Mouse (Mus musculus): ENCODE data around the gene Gdpd1. TPM values are rescaled to one million over a fixed set of nuclear protein-coding genes. Genes with fewer than 3 reads are reported as not detected.
"Not testable (repeated sequence)": the region's sequence is repeated elsewhere in the genome, so short reads cannot be mapped to it uniquely, and the experiment has no call there.

Gene Gdpd1
- polyA plus RNA-seq, 1 experiment from 2014 or later, result 70.5 TPM

GRCm38 (mm10) chr11:87056286-87056685 lies 17.6 kb downstream of the Gdpd1 start:
- 89% methylated on average over 5 of the region's 6 CpGs for WGBS (ENCODE audit: missing documents)
- Histone ChIP-seq H3K4me3 (ENCODE audit: inconsistent target) (no peak overlapping the region), H3K36me3 (ENCODE audit: inconsistent target) (peaks cover 42% of the 10 kb centered on the region), H3K79me2 (ENCODE audit: inconsistent target) (no peaks in the 10 kb centered on the region), H3K27ac (no peak overlapping the region)

GRCm38 (mm10) chr11:87048900-87049299 lies 25.0 kb downstream of the Gdpd1 start:
- not testable (repeated sequence) for H3K79me2 ChIP-seq (ENCODE audit: inconsistent target); H3K4me3 ChIP-seq (ENCODE audit: inconsistent target); H3K27ac ChIP-seq
- WGBS (ENCODE audit: missing documents), result 96% methylated on average over 7 of the region's 7 CpGs
- H3K36me3 ChIP-seq (ENCODE audit: inconsistent target), result peaks cover 24% of the 10 kb centered on the region; the same call in 1 of the 2 replicates

GRCm38 (mm10) chr11:87046968-87047367 lies 26.9 kb downstream of the Gdpd1 start:
- Histone ChIP-seq H3K4me3 (ENCODE audit: inconsistent target) (no peak overlapping the region), H3K27ac (no peak overlapping the region), H3K79me2 (ENCODE audit: inconsistent target) (no peaks in the 10 kb centered on the region), H3K36me3 (ENCODE audit: inconsistent target) (0 out of 2 replicates have a peak, but pooled peaks cover 20% of the 10 kb centered on the region)
- 92% methylated on average over 5 of the region's 5 CpGs for WGBS (ENCODE audit: missing documents)

GRCm38 (mm10) chr11:87043052-87043451 lies 30.8 kb downstream of the Gdpd1 start:
- Histone ChIP-seq H3K79me2 (ENCODE audit: inconsistent target) (no peaks in the 10 kb centered on the region), H3K4me3 (ENCODE audit: inconsistent target) (no peak overlapping the region), H3K27ac (no peak overlapping the region), H3K36me3 (ENCODE audit: inconsistent target) (0 out of 2 replicates have a peak, but pooled peaks cover 10% of the 10 kb centered on the region)
- WGBS (ENCODE audit: missing documents), result 83% methylated on average over 3 of the region's 3 CpGs

- Histone ChIP-seq H3K4me3 (ENCODE audit: inconsistent target) (no peak overlapping the region), H3K79me2 (ENCODE audit: inconsistent target) (no peaks in the 10 kb centered on the region), H3K27ac (peak overlapping the region; percentile 76), H3K36me3 (ENCODE audit: inconsistent target) (peaks cover 18% of the 10 kb centered on the region; the same call in 1 of the 2 replicates)
- 56% methylated on average over 9 of the region's 9 CpGs for WGBS (ENCODE audit: missing documents)
These were observed 34.4 kb downstream of the Gdpd1 start for GRCm38 (mm10) chr11:87039307-87039963.

GRCm38 (mm10) chr11:87036180-87036579 lies 37.7 kb downstream of the Gdpd1 start:
- Histone ChIP-seq H3K79me2 (ENCODE audit: inconsistent target) (no peaks in the 10 kb centered on the region), H3K36me3 (ENCODE audit: inconsistent target) (peaks cover 10% of the 10 kb centered on the region; the same call in 1 of the 2 replicates), H3K27ac (no peak overlapping the region), H3K4me3 (ENCODE audit: inconsistent target) (no peak overlapping the region)
- 84% methylated on average over 4 of the region's 4 CpGs for WGBS (ENCODE audit: missing documents)

GRCm38 (mm10) chr11:87028212-87028611 lies 45.6 kb downstream of the Gdpd1 start:
- H3K79me2 ChIP-seq (ENCODE audit: inconsistent target), result no peaks in the 10 kb centered on the region
- 94% methylated on average over 3 of the region's 3 CpGs for WGBS (ENCODE audit: missing documents)
- H3K36me3 ChIP-seq (ENCODE audit: inconsistent target), result no peaks in the 10 kb centered on the region
- H3K4me3 ChIP-seq (ENCODE audit: inconsistent target), result no peak overlapping the region
- no peak overlapping the region for H3K27ac ChIP-seq

GRCm38 (mm10) chr11:87026096-87026875 lies 47.6 kb downstream of the Gdpd1 start:
- 70% methylated on average over 9 of the region's 9 CpGs for WGBS (ENCODE audit: missing documents)
- H3K4me3 ChIP-seq (ENCODE audit: inconsistent target), result no peak overlapping the region
- H3K36me3 ChIP-seq (ENCODE audit: inconsistent target), result no peaks in the 10 kb centered on the region
- no peaks in the 10 kb centered on the region for H3K79me2 ChIP-seq (ENCODE audit: inconsistent target)
- H3K27ac ChIP-seq, result peak overlapping the region; percentile 99

- Histone ChIP-seq H3K36me3 (ENCODE audit: inconsistent target) (no peaks in the 10 kb centered on the region), H3K4me3 (ENCODE audit: inconsistent target) (no peak overlapping the region), H3K79me2 (ENCODE audit: inconsistent target) (no peaks in the 10 kb centered on the region), H3K27ac (peak overlapping the region; percentile 99)
- WGBS (ENCODE audit: missing documents), result 20% methylated on average over 3 of the region's 3 CpGs
These were observed 48.5 kb downstream of the Gdpd1 start for GRCm38 (mm10) chr11:87025351-87025750.

GRCm38 (mm10) chr11:87023240-87023639 lies 50.6 kb downstream of the Gdpd1 start:
- H3K4me3 ChIP-seq (ENCODE audit: inconsistent target), result not testable (repeated sequence)

GRCm38 (mm10) chr11:87022765-87023164 lies 51.1 kb downstream of the Gdpd1 start:
- Histone ChIP-seq H3K27ac (no peak overlapping the region), H3K79me2 (ENCODE audit: inconsistent target) (no peaks in the 10 kb centered on the region), H3K36me3 (ENCODE audit: inconsistent target) (no peaks in the 10 kb centered on the region), H3K4me3 (ENCODE audit: inconsistent target) (no peak overlapping the region)
- 38% methylated on average over 1 of the region's 4 CpGs for WGBS (ENCODE audit: missing documents)

More at GRCm38 (mm10) chr11:87023240-87023639, 50.6 kb downstream of the Gdpd1 start:
- H3K79me2 ChIP-seq (ENCODE audit: inconsistent target); H3K36me3 ChIP-seq (ENCODE audit: inconsistent target); H3K27ac ChIP-seq: not testable (repeated sequence)
- 100% methylated on average over 2 of the region's 8 CpGs for WGBS (ENCODE audit: missing documents)

- H3K27ac ChIP-seq, result no peak overlapping the region
- H3K4me3 ChIP-seq (ENCODE audit: inconsistent target), result no peak overlapping the region
- H3K36me3 ChIP-seq (ENCODE audit: inconsistent target), result no peaks in the 10 kb centered on the region
These were observed 52.3 kb downstream of the Gdpd1 start for GRCm38 (mm10) chr11:87021551-87021950.

GRCm38 (mm10) chr11:87020449-87020848 lies 53.4 kb downstream of the Gdpd1 start:
- H3K79me2 ChIP-seq (ENCODE audit: inconsistent target), result no peaks in the 10 kb centered on the region
- H3K4me3 ChIP-seq (ENCODE audit: inconsistent target), result no peak overlapping the region
- 89% methylated on average over 5 of the region's 5 CpGs for WGBS (ENCODE audit: missing documents)
- peak overlapping the region; percentile 61 for H3K27ac ChIP-seq
- no peaks in the 10 kb centered on the region for H3K36me3 ChIP-seq (ENCODE audit: inconsistent target)

More at GRCm38 (mm10) chr11:87021551-87021950, 52.3 kb downstream of the Gdpd1 start:
- no peaks in the 10 kb centered on the region for H3K79me2 ChIP-seq (ENCODE audit: inconsistent target)

GRCm38 (mm10) chr11:87019431-87019830 lies 54.4 kb downstream of the Gdpd1 start:
- WGBS (ENCODE audit: missing documents), result 82% methylated on average over 8 of the region's 8 CpGs

GRCm38 (mm10) chr11:87018081-87018480 lies 55.8 kb downstream of the Gdpd1 start:
- Histone ChIP-seq H3K36me3 (ENCODE audit: inconsistent target) (no peaks in the 10 kb centered on the region), H3K79me2 (ENCODE audit: inconsistent target) (no peaks in the 10 kb centered on the region), H3K27ac (no peak overlapping the region), H3K4me3 (ENCODE audit: inconsistent target) (no peak overlapping the region)
- 66% methylated on average over 4 of the region's 4 CpGs for WGBS (ENCODE audit: missing documents)

More at GRCm38 (mm10) chr11:87019431-87019830, 54.4 kb downstream of the Gdpd1 start:
- peak overlapping the region; percentile 61 for H3K27ac ChIP-seq
- H3K36me3 ChIP-seq (ENCODE audit: inconsistent target), result no peaks in the 10 kb centered on the region
- no peak overlapping the region for H3K4me3 ChIP-seq (ENCODE audit: inconsistent target)
- no peaks in the 10 kb centered on the region for H3K79me2 ChIP-seq (ENCODE audit: inconsistent target)
